Mouse (Mus musculus) megakaryocyte, embryonic 14.5 days (primary cell): ENCODE data around the gene Hibch.

Source experiments
- FLI1 ChIP-seq: IDR thresholded peaks from 2 replicates; pipeline ENCODE4 v1.6.1; 2012; ENCODE audit warnings: low read length, inconsistent platforms, mixed read lengths
- GATA1 ChIP-seq: IDR thresholded peaks from 3 replicates; pipeline ENCODE4 v1.6.1; 2012; ENCODE audit warnings: mixed read lengths, low read length, inconsistent platforms, borderline replicate concordance

GRCm38 (mm10) chr1:52816232-52816891, 28.4 kb upstream of the Hibch start:
- no peak for TF ChIP-seq GATA1
- no peak for TF ChIP-seq FLI1
